Mouse (Mus musculus) liver, embryonic 14.5 days (tissue): ENCODE results near the gene Xbp1.

Experiments
- CTCF ChIP-seq: IDR thresholded peaks from 2 replicates; pipeline ENCODE4 v1.5.1; 2016; ENCODE audit warnings: antibody characterized with exemption, low read depth, control low read depth
- EP300 ChIP-seq: IDR thresholded peaks from 2 replicates; pipeline ENCODE4 v1.6.1; 2016; ENCODE audit warnings: antibody characterized with exemption, low read depth

DNA sequence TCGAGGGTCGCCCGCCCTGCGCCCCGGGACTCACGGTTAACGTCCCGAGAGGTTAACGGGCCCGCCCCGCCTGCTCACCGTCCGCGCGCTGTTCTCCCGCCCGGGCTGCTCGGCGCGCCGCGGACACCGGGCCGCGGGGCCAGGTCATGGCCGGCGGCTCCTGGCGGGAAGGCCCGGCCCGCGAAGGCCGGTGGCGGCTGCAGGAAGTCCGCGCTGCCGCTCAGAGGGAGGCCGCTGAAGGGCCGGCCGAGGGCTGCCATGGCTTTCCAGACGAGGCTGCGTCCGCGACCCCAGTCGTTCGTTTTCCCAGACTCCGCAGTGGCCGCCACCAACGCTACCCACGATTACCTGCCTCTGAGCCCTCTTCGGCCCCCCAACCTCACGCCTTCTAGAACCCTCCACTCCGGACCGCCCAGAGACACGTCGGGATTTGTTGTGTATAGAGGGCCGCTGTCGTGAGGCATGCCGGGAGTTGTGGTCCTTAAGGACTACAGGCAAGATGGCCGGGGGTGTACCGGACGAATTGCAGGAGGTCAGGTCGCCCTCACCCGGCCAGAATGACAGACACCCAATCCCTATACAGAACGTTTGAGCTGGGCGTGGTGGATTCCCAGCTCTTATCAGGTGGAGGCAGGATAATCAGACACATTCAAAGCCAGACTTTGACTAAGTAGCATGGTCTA is 21.5 kb downstream of the Xbp1 start, which contains the start of gene Ccdc117:
- TF ChIP-seq CTCF (peak; percentile 60), EP300 (0 out of 2 replicates have a peak, but pooled peaks have one; percentile 23)
